Mouse (Mus musculus) heart, embryonic 15.5 days (tissue): ENCODE measurements around the gene Ppox. TPM values are rescaled to one million over a fixed set of nuclear protein-coding genes. Genes with fewer than 3 reads are reported as not detected.
A peak's percentile ranks its signal among the peaks of the same experiment; 100 is the strongest.
"Not testable (repeated sequence)": the region's sequence is repeated elsewhere in the genome, so short reads cannot be mapped to it uniquely, and the experiment has no call there.

Source experiments
- ATAC-seq: fragments of 200-750 bp; cut with Nextera tagmentation; replicated peaks from 2 replicates; pipeline ENCODE4 v1.8.0; 2017; ENCODE audit warnings: low read depth, moderate TSS enrichment; ENCODE audit not compliant: insufficient number of reproducible peaks, insufficient read depth, low FRiP score
- H3K27ac ChIP-seq: fragments of 300-500 bp; sonication (generic); 2 replicates; pipeline ENCODE4 v1.5.1; 2015; ENCODE audit warnings: mild to moderate bottlenecking, inconsistent platforms
- H3K27me3 ChIP-seq: fragments of 300-500 bp; sonication (generic); 2 replicates; pipeline ENCODE4 v1.6.1; 2015; ENCODE audit warnings: inconsistent platforms
- H3K36me3 ChIP-seq: fragments of 300-500 bp; sonication (generic); 2 replicates; pipeline ENCODE4 v1.6.1; 2015; ENCODE audit warnings: mild to moderate bottlenecking, inconsistent platforms
- H3K4me1 ChIP-seq: fragments of 300-500 bp; sonication (generic); replicated peaks from 2 replicates; pipeline ENCODE4 v1.6.1; 2015; ENCODE audit warnings: inconsistent platforms
- H3K4me2 ChIP-seq: fragments of 300-500 bp; sonication (generic); 2 replicates; pipeline ENCODE4 v1.6.1; 2015; ENCODE audit warnings: inconsistent platforms, mild to moderate bottlenecking, moderate library complexity
- H3K4me3 ChIP-seq: fragments of 300-500 bp; sonication (generic); 2 replicates; pipeline ENCODE4 v1.5.1; 2015; ENCODE audit warnings: mild to moderate bottlenecking, inconsistent platforms
- H3K9ac ChIP-seq: fragments of 300-500 bp; sonication (generic); 2 replicates; pipeline ENCODE4 v1.6.1; 2015; ENCODE audit warnings: mild to moderate bottlenecking, inconsistent platforms
- H3K9me3 ChIP-seq: fragments of 300-500 bp; sonication (generic); replicated peaks from 2 replicates; pipeline ENCODE4 v1.6.1; 2016; ENCODE audit warnings: inconsistent platforms
- WGBS: fragments of 180-500 bp; shearing (Covaris S2); methylation state at CpG from one replicate; pipeline ENCODE4 v1.1.7; 2015; ENCODE audit warnings: mixed read lengths; 5-methylcytosine and 5-hydroxymethylcytosine counted together
- polyA plus RNA-seq: library from polyadenylated mRNA; unstranded; fragments of >200 nt; fragmentation: Nextera tagmentation; extraction: Ambion mirVana; gene quantifications from 2 replicates; pipeline ENCODE4 v1.2.1, GENCODE M21; 2015

Ppox gene
- polyA plus RNA-seq, 1 experiment from 2014 or later: 32.7 TPM

- peaks cover 48% of the 10 kb centered on the region for H3K4me1 ChIP-seq
- WGBS: 22% methylated on average over 26 of the region's 26 CpGs
- H3K4me3 ChIP-seq: peak within 1 kb of the TSS; percentile 42
- H3K27me3 ChIP-seq: peaks cover 3% of the 10 kb centered on the region; the same call in 1 of the 2 replicates
- peak within 1 kb of the TSS; percentile 43 for H3K9ac ChIP-seq
- no peaks in the 10 kb centered on the region for H3K36me3 ChIP-seq
- peak within 1 kb of the TSS; percentile 77 for H3K27ac ChIP-seq
- H3K4me2 ChIP-seq: peak within 1 kb of the TSS; percentile 63
- H3K9me3 ChIP-seq: no peaks in the 10 kb centered on the region
- no peak for ATAC-seq
Observed at GRCm38 (mm10) chr1:171250680-171251593, 30.0 kb downstream of the Ppox start, which contains the start of gene Ndufs2. TSS of gene Ndufs2 (minus strand) at chr1:171251388.

GRCm38 (mm10) chr1:171249913-171250600, 30.9 kb downstream of the Ppox start, which contains the start of gene Adamts4:
TSS of gene Adamts4 (plus strand) at chr1:171250421.
- Histone ChIP-seq H3K27ac (peak within 1 kb of the TSS; percentile 93), H3K27me3 (peaks cover 3% of the 10 kb centered on the region; the same call in 1 of the 2 replicates), H3K4me3 (peak within 1 kb of the TSS; percentile 42), H3K4me2 (peak within 1 kb of the TSS; percentile 63), H3K9ac (peak within 1 kb of the TSS; percentile 43), H3K4me1 (peaks cover 57% of the 10 kb centered on the region), H3K36me3 (peaks cover 7% of the 10 kb centered on the region; the same call in 1 of the 2 replicates), H3K9me3 (no peaks in the 10 kb centered on the region)
- 20% methylated on average over 5 of the region's 5 CpGs for WGBS
- ATAC-seq: no peak

DNA sequence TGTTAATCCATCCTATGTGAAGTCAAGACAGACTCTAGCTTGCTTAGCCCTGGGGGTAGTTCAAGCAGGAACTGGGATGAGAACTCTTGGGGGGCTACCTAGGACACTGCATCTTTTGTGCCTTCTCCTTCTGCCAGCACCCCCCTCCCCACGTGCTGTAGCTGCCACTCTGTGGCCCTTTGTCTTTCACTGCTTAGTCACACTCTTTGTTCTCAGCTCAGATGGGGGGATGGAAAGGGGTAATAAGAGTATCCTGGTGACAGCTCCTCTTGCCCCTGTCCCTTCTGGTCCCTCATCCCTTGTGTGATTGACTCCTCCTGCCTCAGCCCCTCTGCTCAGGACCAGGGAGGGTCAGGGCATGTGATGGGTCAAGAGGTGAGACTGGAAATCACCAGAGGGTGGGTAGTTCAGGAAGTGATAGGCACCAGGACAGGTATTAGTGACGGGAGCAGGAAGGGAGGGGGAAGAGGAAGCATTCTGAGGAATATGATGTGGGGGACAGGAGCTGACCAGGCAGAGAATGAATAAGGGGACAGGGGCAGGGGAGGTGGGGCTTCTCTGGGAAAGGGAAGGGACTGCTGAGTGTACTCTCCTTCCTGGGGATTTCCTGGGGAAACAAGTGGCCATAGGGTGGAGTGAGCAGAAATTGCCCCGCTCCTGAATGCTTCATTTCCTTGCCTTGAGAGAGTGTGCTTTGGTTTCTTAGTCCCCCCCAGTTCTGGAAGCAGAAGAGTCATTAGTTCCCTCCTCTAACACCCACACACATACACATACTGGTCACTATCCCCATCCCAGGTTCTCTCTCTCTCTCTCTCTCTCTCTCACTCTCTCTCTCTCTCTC, 32.4 kb downstream of the Ppox start:
- peak overlapping the region; percentile 93 for H3K27ac ChIP-seq
- peaks cover 11% of the 10 kb centered on the region for H3K36me3 ChIP-seq
- peak overlapping the region; percentile 83; the same call in 1 of the 2 replicates for H3K4me2 ChIP-seq
- H3K4me1 ChIP-seq: peaks cover 58% of the 10 kb centered on the region
- no peak overlapping the region for H3K4me3 ChIP-seq
- ATAC-seq: no peak
- H3K27me3 ChIP-seq: peaks cover 3% of the 10 kb centered on the region; the same call in 1 of the 2 replicates
- WGBS: 47% methylated on average over 3 of the region's 3 CpGs
- no peaks in the 10 kb centered on the region for H3K9me3 ChIP-seq
- H3K9ac ChIP-seq: no peak overlapping the region

DNA sequence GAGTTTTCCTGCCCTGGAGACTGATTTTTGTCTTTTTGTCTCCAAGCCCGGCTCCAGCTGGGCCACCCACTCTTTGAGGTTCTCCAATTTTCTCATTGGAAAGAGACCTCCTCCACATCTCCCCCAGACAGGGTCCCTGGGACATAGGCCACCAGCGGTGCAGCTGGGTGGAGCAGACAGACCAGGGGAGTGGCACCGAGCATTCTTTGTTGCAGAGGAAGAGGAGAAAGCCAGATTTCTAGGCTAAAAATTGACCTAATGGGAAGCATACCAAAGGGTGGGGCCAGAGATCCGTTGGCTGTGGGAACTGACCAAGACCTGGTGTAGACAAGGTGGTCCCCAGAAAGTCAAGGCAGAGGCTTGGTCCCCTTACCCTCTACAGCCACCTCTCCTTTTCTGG, 33.1 kb downstream of the Ppox start:
- Histone ChIP-seq H3K4me3 (peak overlapping the region; percentile 70; the same call in 1 of the 2 replicates), H3K9ac (no peak overlapping the region), H3K9me3 (no peaks in the 10 kb centered on the region), H3K27me3 (peaks cover 3% of the 10 kb centered on the region; the same call in 1 of the 2 replicates), H3K36me3 (peaks cover 18% of the 10 kb centered on the region), H3K4me1 (peaks cover 58% of the 10 kb centered on the region), H3K4me2 (peak overlapping the region; percentile 83), H3K27ac (peak overlapping the region; percentile 93)
- 27% methylated on average over 4 of the region's 4 CpGs for WGBS
- ATAC-seq: no peak

GRCm38 (mm10) chr1:171247453-171247841, 33.5 kb downstream of the Ppox start:
- 8% methylated on average over 13 of the region's 13 CpGs for WGBS
- peak overlapping the region; percentile 93 for H3K27ac ChIP-seq
- H3K4me2 ChIP-seq: peak overlapping the region; percentile 83
- H3K9me3 ChIP-seq: no peaks in the 10 kb centered on the region
- peaks cover 23% of the 10 kb centered on the region for H3K36me3 ChIP-seq
- H3K9ac ChIP-seq: peak overlapping the region; percentile 52; the same call in 1 of the 2 replicates
- H3K27me3 ChIP-seq: peaks cover 3% of the 10 kb centered on the region; the same call in 1 of the 2 replicates
- ATAC-seq: no peak
- peaks cover 55% of the 10 kb centered on the region for H3K4me1 ChIP-seq
- peak overlapping the region; percentile 70 for H3K4me3 ChIP-seq

DNA sequence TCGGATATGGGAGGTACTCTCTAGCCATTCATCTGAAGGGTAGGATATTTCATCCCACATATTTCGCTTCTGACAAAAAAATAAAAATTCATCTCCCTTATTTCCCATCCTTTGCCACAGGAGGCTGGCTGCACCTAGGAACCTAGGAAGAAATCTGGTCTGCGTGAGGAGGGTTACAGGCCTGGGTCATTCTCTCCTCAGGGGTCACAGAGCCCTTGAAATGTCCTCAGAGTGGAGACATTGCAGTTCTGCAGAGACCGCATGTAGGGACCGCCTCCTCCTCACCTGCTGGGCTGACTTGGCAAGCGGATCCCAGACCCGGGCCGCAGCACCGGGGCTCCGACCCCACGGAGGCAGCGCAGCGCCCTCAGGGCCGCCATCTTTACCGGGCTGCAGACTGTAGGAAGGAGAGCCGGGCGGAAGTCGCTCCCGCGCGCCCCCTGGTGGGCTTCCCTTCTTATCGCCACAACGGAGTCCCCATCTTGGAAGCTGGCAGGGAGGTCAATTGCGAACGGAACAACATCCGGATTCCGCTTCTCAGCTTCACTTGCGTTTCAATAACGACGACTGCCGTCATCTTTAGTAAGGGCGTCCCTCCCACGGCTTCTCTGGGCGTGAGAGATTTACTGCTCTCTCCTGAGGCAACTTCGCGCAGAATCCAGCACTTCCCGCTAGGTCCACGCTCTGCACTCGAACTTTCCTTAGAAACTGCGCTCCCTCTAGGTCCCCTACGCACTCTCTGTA, 34.1 kb downstream of the Ppox start:
- under 1% methylated on average over 41 of the region's 41 CpGs for WGBS

GRCm38 (mm10) chr1:171245353-171245752, 35.6 kb downstream of the Ppox start:
- peaks cover 43% of the 10 kb centered on the region for H3K36me3 ChIP-seq
- H3K9ac ChIP-seq: no peak overlapping the region
- no peaks in the 10 kb centered on the region for H3K27me3 ChIP-seq
- 80% methylated on average over 8 of the region's 8 CpGs for WGBS
- no peaks in the 10 kb centered on the region for H3K9me3 ChIP-seq
- no peak overlapping the region for H3K4me3 ChIP-seq
- peaks cover 39% of the 10 kb centered on the region for H3K4me1 ChIP-seq
- H3K27ac ChIP-seq: peak overlapping the region; percentile 5; the same call in 1 of the 2 replicates
- no peak for ATAC-seq
- peak overlapping the region; percentile 72; the same call in 1 of the 2 replicates for H3K4me2 ChIP-seq

More for the DNA sequence above, 34.1 kb downstream of the Ppox start:
- peak; percentile 89 for ATAC-seq
- Histone ChIP-seq H3K27me3 (peaks cover 3% of the 10 kb centered on the region; the same call in 1 of the 2 replicates), H3K36me3 (peaks cover 28% of the 10 kb centered on the region), H3K9ac (peak overlapping the region; percentile 83), H3K4me3 (peak overlapping the region; percentile 70), H3K27ac (peak overlapping the region; percentile 93), H3K4me2 (peak overlapping the region; percentile 83), H3K4me1 (peaks cover 49% of the 10 kb centered on the region), H3K9me3 (no peaks in the 10 kb centered on the region)

DNA sequence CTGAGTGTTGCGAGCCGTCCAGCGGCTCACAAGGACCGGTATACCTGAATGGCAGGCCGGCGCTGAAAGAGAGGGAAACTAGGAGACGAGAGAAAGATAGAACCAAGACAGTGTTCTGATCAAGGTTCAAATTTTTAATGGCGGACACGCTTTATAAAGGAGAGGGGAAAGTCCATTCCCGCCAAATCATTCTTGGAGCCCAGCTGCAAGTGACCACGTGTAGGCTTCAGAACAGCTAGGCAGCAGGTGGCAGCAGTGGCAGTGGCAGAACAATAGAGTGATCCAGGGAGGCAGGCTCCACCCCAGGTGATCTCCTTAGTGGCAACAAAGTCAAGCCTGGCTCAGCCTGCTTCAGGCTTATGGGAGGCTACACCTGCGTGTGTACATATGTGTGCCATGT, 39.0 kb downstream of the Ppox start:
- WGBS: 87% methylated on average over 12 of the region's 12 CpGs

GRCm38 (mm10) chr1:171240911-171241310, 40.1 kb downstream of the Ppox start:
- H3K9ac ChIP-seq: no peak overlapping the region
- no peak overlapping the region for H3K4me2 ChIP-seq
- WGBS: 88% methylated on average over 10 of the region's 10 CpGs

More for the DNA sequence above, 39.0 kb downstream of the Ppox start:
- H3K36me3 ChIP-seq: peaks cover 77% of the 10 kb centered on the region
- H3K4me1 ChIP-seq: peaks cover 20% of the 10 kb centered on the region
- not testable (repeated sequence) for H3K9ac ChIP-seq, H3K27me3 ChIP-seq, H3K4me3 ChIP-seq, H3K27ac ChIP-seq, H3K4me2 ChIP-seq, H3K9me3 ChIP-seq, ATAC-seq

More at GRCm38 (mm10) chr1:171240911-171241310, 40.1 kb downstream of the Ppox start:
- no peaks in the 10 kb centered on the region for H3K27me3 ChIP-seq
- H3K36me3 ChIP-seq: peaks cover 85% of the 10 kb centered on the region
- H3K9me3 ChIP-seq: no peaks in the 10 kb centered on the region
- no peak overlapping the region for H3K4me3 ChIP-seq
- H3K27ac ChIP-seq: no peak overlapping the region
- H3K4me1 ChIP-seq: peaks cover 17% of the 10 kb centered on the region
- ATAC-seq: no peak
